Mouse (Mus musculus) liver, adult 2 months (tissue): ENCODE measurements around the gene Bdp1. TPM values are rescaled to one million over a fixed set of nuclear protein-coding genes. Genes with fewer than 3 reads are reported as not detected.
A peak's percentile ranks its signal among the peaks of the same experiment; 100 is the strongest.

Experiments used
- DNase-seq: peaks from one replicate; pipeline ENCODE4 v3.0.0-alpha.2; 2011; ENCODE audit warnings: low read depth, low spot score; ENCODE audit errors: extremely low read depth
- H3K27ac ChIP-seq: fragments of 200-500 bp; replicated peaks from 2 replicates; pipeline ENCODE4 v1.5.1; 2012; ENCODE audit warnings: low read depth, mild to moderate bottlenecking, control low read depth, inconsistent platforms, low read length; ENCODE audit not compliant: insufficient read depth
- H3K27me3 ChIP-seq: fragments of 200-500 bp; 2 replicates; pipeline ENCODE4 v1.6.1; 2012; ENCODE audit warnings: mild to moderate bottlenecking, moderate library complexity, low read length, inconsistent platforms; ENCODE audit not compliant: control insufficient read depth, insufficient read depth
- H3K36me3 ChIP-seq: fragments of 200-500 bp; 2 replicates; pipeline ENCODE4 v1.6.1; 2012; ENCODE audit warnings: low read length, inconsistent platforms; ENCODE audit not compliant: control insufficient read depth, insufficient read depth
- H3K4me1 ChIP-seq: fragments of 200-500 bp; 2 replicates; pipeline ENCODE4 v1.6.1; 2011; ENCODE audit warnings: low read length; ENCODE audit not compliant: control insufficient read depth, insufficient read depth
- H3K4me3 ChIP-seq: fragments of 200-500 bp; 2 replicates; pipeline ENCODE4 v1.5.1; 2011; ENCODE audit warnings: low read depth, mild to moderate bottlenecking, control low read depth, low read length, moderate library complexity; ENCODE audit not compliant: insufficient read depth
- H3K79me2 ChIP-seq: fragments of 200-500 bp; 2 replicates; pipeline ENCODE4 v1.6.1; 2012; ENCODE audit warnings: inconsistent platforms, mild to moderate bottlenecking, low read length, moderate library complexity; ENCODE audit not compliant: control insufficient read depth, insufficient read depth
- H3K9ac ChIP-seq: fragments of 200-500 bp; 2 replicates; pipeline ENCODE4 v1.6.1; 2012; ENCODE audit warnings: low read depth, mild to moderate bottlenecking, control low read depth, inconsistent platforms, low read length
- CTCF ChIP-seq: fragments of 200-500 bp; IDR thresholded peaks from 2 replicates; pipeline ENCODE4 v1.5.1; 2011; ENCODE audit warnings: low read depth, low read length, control low read depth
- POLR2A ChIP-seq: fragments of 200-500 bp; IDR thresholded peaks from 2 replicates; pipeline ENCODE4 v1.6.1; 2011; ENCODE audit warnings: low read length, control low read depth; ENCODE audit not compliant: insufficient read depth; ENCODE audit errors: extremely low read depth
- WGBS: fragments of 180-500 bp; shearing (Covaris S2); methylation state at CpG from one replicate; pipeline ENCODE4 v1.1.7; 2018; 5-methylcytosine and 5-hydroxymethylcytosine counted together
- polyA plus RNA-seq: library from polyadenylated mRNA; depleted of rRNA; stranded (reverse); fragments of >200 nt; gene quantifications from 2 replicates; pipeline ENCODE4 v1.2.3, GENCODE M21; 2012
- total RNA-seq: library from RNA; depleted of rRNA; stranded (reverse); fragments of >200 nt; gene quantifications from 2 replicates; pipeline ENCODE4 v1.2.3, GENCODE M21; 2014

Gene Bdp1
- total and polyA plus RNA-seq, 2 experiments = 0.95 to 10.7 TPM

DNA sequence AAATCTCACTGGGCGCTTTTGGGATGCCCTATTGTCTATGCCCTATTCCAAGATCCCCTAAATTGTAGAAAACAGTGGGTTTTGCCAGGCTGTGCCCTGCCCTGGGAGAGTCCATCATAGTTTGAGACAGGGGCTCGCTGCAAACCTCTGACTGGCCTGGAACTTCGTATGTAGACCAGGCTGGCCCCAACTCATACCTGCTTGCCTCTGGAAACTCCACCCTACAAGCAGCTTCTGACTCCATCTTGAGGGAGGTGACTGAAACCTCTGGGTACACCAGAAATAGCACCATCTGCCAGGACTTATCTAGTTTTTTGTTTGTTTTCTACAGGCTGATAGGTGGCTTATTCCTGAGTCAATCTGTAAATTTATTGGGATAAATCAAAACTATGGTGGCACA is 20.1 kb upstream of the Bdp1 start:
- WGBS = 95% methylated on average over 3 of the region's 3 CpGs
- H3K9ac ChIP-seq = no peak overlapping the region

DNA sequence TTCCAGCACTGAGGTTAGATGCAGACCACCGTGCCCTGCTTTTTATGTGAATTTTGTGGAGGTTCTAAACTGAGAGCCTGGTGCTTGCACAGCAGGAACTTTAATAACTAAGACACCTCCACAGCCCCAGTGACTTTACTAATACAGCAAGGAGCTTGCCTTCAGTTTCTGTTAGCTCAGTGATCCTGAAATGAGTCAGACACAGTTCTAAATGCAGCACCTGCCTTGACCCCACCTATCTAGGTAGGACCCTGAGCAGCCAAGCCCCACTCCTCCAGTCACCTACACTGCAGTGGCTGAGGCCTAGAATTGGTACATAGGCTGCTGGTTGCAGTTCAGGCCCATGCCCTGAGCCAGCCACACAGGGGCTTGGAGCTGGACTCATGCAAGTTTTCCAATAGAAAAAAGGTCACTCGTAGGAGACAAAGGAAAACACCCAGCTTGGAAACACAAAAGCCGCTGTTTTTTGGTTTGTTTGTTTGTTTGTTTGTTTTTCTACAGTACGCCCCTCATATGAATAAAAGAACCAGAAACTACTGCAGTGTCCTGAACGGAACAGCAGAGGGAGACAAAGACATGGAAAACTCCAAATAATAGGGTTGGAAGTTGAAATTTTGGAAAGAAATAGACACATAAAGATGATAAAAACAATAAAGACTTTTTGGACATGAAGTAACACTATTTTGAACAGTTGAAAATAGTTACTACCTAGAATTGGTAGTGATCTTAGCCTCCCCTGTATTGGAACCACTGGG is 8.5 kb upstream of the Bdp1 start:
- H3K27me3 ChIP-seq = no peaks in the 10 kb centered on the region
- no peak for TF ChIP-seq CTCF
- no peak for TF ChIP-seq POLR2A
- H3K27ac ChIP-seq = no peak overlapping the region
- H3K79me2 ChIP-seq = no peaks in the 10 kb centered on the region
- no peaks in the 10 kb centered on the region for H3K36me3 ChIP-seq
- H3K9ac ChIP-seq = no peak overlapping the region
- H3K4me1 ChIP-seq = no peaks in the 10 kb centered on the region
- H3K4me3 ChIP-seq = no peak overlapping the region
- 32% methylated on average over 5 of the region's 5 CpGs for WGBS
- no peak for DNase-seq

More for the DNA sequence above, 20.1 kb upstream of the Bdp1 start:
- Histone ChIP-seq H3K4me3 (0 out of 2 replicates have a peak overlapping the region, but pooled peaks have one; percentile 45), H3K36me3 (peaks cover 17% of the 10 kb centered on the region), H3K79me2 (no peaks in the 10 kb centered on the region; the same call in 1 of the 2 replicates), H3K27me3 (no peaks in the 10 kb centered on the region), H3K27ac (no peak overlapping the region), H3K4me1 (peaks cover 5% of the 10 kb centered on the region)
- no peak for DNase-seq
- TF ChIP-seq CTCF = no peak
- TF ChIP-seq POLR2A = no peak

DNA sequence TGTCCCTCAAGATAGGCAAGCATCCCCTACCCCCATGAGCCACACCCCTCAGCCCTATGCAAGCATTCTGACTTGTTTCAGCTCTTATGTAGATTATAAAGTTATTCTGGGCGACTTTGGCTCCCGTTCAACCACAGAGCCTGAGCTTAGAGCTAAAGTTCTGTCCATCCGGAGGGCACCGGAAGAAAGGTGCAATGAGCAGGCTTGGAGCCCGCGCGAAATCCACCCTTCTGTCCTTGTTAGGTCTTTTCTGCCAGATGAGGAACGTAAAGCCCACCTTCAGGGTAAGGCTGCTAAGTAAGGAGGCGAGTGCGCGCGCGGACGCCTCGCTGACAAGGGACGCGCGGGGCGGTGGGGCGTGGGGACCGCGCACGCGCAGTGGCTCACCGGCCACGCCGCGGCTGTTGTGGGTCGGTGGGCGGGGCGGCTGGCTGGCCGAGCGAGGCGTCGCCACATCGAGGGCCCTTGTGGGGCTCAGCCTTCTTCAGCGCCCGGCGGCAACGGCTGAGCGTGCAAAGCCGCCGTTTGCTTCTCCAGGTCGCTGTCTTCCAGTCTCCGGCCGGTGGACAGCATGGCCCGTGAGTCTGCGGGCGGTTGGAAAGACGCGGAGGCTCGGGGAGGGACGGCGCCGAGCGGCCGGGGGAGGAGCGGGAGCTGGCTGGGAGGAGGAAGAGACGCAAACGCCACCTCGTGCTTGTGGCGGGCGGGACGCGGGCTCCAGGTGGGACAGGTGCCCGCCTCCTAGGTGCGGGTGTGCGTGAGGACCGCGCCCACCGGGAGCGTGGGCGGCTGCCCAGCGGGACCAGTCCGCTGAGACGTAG is 4.0 kb upstream of the Bdp1 start, which contains the start of gene Serf1:
Gene Serf1 (plus strand): TSS at position 361 of the 821 bp plus-strand sequence.
- TF ChIP-seq POLR2A = 0 out of 2 replicates have a peak, but pooled peaks have one; percentile 11
- TF ChIP-seq CTCF = no peak
- Histone ChIP-seq H3K27ac (peak within 1 kb of the TSS; percentile 20; the same call in 1 of the 2 replicates), H3K4me1 (peaks cover 5% of the 10 kb centered on the region), H3K79me2 (peaks cover 5% of the 10 kb centered on the region; the same call in 1 of the 2 replicates), H3K36me3 (no peaks in the 10 kb centered on the region), H3K4me3 (peak within 1 kb of the TSS; percentile 89), H3K9ac (peak within 1 kb of the TSS; percentile 87), H3K27me3 (no peaks in the 10 kb centered on the region)
- WGBS = 1% methylated on average over 72 of the region's 76 CpGs
- peak; percentile 43 for DNase-seq

DNA sequence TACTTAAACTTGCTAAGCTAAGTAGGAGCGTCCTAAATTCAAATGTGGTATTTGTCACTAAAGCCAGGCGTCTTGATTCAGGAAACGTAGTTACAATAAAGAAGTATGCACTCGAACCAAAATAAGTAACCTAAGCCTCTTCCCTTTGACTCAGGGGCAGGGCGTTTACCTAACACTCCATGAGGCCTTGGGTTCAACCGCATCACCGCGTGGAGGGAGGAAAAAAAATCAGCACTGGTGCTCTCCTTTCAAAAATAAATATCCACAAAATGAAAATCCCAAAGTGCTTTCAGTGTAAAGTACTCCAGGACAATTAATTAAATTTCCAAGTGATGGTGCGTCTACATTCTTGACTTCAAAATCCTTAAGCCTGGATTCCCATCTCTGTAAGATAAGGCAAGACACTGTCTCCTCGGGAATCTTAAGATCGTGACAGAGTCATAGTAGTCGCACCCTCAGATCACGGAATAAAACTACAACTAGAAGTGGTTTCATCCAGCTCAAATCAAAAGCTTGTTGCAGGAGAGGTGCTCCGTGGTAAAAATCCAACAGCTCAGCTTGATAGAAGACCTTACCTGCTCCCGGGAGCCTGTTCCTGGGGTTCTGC is 715 bp downstream of the Bdp1 start:
- WGBS = 4% methylated on average over 15 of the region's 15 CpGs
- peak overlapping the region; percentile 83 for H3K27ac ChIP-seq
- no peak for DNase-seq
- no peak for TF ChIP-seq POLR2A
- no peak for TF ChIP-seq CTCF
- H3K4me3 ChIP-seq = peak overlapping the region; percentile 100
- no peaks in the 10 kb centered on the region for H3K27me3 ChIP-seq
- H3K9ac ChIP-seq = peak overlapping the region; percentile 98
- H3K36me3 ChIP-seq = peaks cover 5% of the 10 kb centered on the region
- peaks cover 12% of the 10 kb centered on the region for H3K4me1 ChIP-seq
- peaks cover 12% of the 10 kb centered on the region; the same call in 1 of the 2 replicates for H3K79me2 ChIP-seq

DNA sequence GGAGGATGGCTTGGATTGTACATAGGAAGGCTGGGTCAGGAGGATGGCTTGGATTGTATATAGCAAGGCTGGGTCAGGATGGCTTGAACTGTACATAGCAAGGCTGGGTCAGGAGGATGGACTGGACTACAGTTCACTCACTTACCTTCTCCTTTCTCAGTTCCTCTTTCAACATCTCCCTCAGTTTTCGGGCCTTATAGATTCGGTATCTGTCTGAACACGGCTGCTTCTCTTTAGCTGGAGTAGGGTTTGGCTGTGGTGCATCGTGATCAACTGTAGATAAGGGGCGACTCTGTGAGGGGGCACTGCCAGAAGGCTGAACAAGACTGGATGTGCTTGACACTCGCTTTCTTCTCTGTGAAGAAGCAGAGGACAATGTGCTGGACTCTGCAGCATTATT is 5.1 kb downstream of the Bdp1 start:
- H3K9ac ChIP-seq = no peak overlapping the region
- H3K36me3 ChIP-seq = peaks cover 41% of the 10 kb centered on the region
- TF ChIP-seq POLR2A = no peak
- TF ChIP-seq CTCF = no peak
- H3K4me3 ChIP-seq = no peak overlapping the region
- WGBS = 90% methylated on average over 6 of the region's 6 CpGs
- H3K27me3 ChIP-seq = no peaks in the 10 kb centered on the region
- DNase-seq = no peak
- no peak overlapping the region for H3K27ac ChIP-seq
- peaks cover 9% of the 10 kb centered on the region for H3K4me1 ChIP-seq
- peaks cover 12% of the 10 kb centered on the region; the same call in 1 of the 2 replicates for H3K79me2 ChIP-seq
